Mouse (Mus musculus): Measurements from ENCODE around the gene Brdt.

Gene Brdt

GRCm38 (mm10) chr5:107412285-107412684 is 81.3 kb downstream of the Brdt start:
- no peak for DNase-seq (ENCODE audit: low spot score in 2 of 2)

- no peak for DNase-seq (ENCODE audit: low spot score in 2 of 2)
These were observed 84.1 kb downstream of the Brdt start for GRCm38 (mm10) chr5:107415098-107415497.

GRCm38 (mm10) chr5:107421676-107422075 is 90.7 kb downstream of the Brdt start:
- no peak for DNase-seq (ENCODE audit: low spot score in 2 of 2)

- no peak for DNase-seq (ENCODE audit: low spot score in 2 of 2)
These were observed 100.3 kb downstream of the Brdt start, which contains the start of gene Lpcat2b for GRCm38 (mm10) chr5:107431249-107431648. Gene Lpcat2b, plus strand, starts transcription at chr5:107431549.

- DNase-seq (ENCODE audit: low spot score in 2 of 2): no peak
These were observed 103.0 kb downstream of the Brdt start for GRCm38 (mm10) chr5:107434001-107434400.

GRCm38 (mm10) chr5:107436185-107436584 is 105.2 kb downstream of the Brdt start:
- DNase-seq (ENCODE audit: low spot score in 2 of 2): no peak

All from spleen, postnatal 36 days (tissue).